Mouse (Mus musculus): Measurements from ENCODE around the gene Calr4. TPM values are rescaled to one million over a fixed set of nuclear protein-coding genes. Genes with fewer than 3 reads are reported as not detected.

The Calr4 gene
- polyA plus RNA-seq, 1 experiment from 2014 or later, result 0.11 TPM

DNA sequence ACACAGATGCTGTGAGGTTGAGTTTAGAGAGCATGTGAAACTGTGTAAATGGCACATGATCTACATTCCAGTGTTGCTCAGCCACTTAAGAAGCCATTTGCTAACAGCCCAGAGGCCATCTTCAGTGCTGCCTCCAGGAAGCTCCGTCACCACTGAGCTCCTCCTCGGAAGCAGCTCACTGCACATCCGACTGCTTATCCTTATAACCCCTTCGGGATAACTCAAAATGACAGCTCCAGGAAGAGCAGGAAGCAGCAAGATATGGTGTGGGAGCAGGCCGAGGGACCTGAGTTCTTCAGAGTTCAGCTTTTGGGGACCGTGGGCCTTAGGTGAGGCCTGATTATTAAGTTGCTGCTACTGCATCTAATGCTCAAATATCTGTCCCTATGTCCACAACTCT is 27.8 kb downstream of the Calr4 start:
- 78% methylated on average over 6 of the region's 6 CpGs for WGBS
- Histone ChIP-seq H3K9ac (ENCODE audit: low read length) (no peak overlapping the region), H3K4me2 (no peak overlapping the region), H3K4me3 (ENCODE audit: low read depth, low read length) (no peak overlapping the region), H3K4me1 (ENCODE audit: control insufficient read depth, insufficient read depth, low read length) (no peaks in the 10 kb centered on the region), H3K36me3 (ENCODE audit: control insufficient read depth, insufficient read depth, low read length) (no peaks in the 10 kb centered on the region), H3K9me3 (ENCODE audit: control insufficient read depth, low read length) (no peaks in the 10 kb centered on the region), H3K27me3 (ENCODE audit: control insufficient read depth, insufficient read depth, low read length) (no peaks in the 10 kb centered on the region), H3K27ac (ENCODE audit: low read depth, low read length) (no peak overlapping the region)
- DNase-seq (ENCODE audit: low spot score, missing footprints), result no peak
- no peak for ATAC-seq (ENCODE audit: low FRiP score)

DNA sequence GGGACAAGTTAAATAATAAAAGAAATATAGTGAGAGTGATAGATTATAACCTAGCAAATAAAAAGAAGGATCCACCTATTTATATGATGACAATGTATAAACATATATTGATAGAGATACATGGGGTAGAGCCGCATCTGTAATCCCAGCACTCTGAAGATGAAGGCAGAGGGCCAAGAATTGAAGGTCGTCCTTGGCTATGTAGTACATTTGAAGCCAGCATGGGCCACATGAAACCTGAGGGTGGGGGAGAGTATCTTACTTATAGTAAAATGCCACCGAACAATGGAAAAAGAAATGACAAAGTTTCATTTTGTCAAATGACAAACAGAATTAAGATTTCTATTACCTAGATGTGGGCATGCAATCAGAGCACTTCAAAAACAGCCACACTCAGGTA is 31.8 kb downstream of the Calr4 start:
- 92% methylated on average over 3 of the region's 3 CpGs for WGBS
- no peak for DNase-seq (ENCODE audit: low spot score, missing footprints)
- no peak overlapping the region for H3K27ac ChIP-seq (ENCODE audit: low read depth, low read length)
- H3K9ac ChIP-seq (ENCODE audit: low read length), result no peak overlapping the region
- no peak for ATAC-seq (ENCODE audit: low FRiP score)
- H3K4me2 ChIP-seq, result no peak overlapping the region
- H3K36me3 ChIP-seq (ENCODE audit: control insufficient read depth, insufficient read depth, low read length), result no peaks in the 10 kb centered on the region
- H3K4me1 ChIP-seq (ENCODE audit: control insufficient read depth, insufficient read depth, low read length), result no peaks in the 10 kb centered on the region
- no peak overlapping the region for H3K4me3 ChIP-seq (ENCODE audit: low read depth, low read length)
- H3K9me3 ChIP-seq (ENCODE audit: control insufficient read depth, low read length), result no peaks in the 10 kb centered on the region
- no peaks in the 10 kb centered on the region for H3K27me3 ChIP-seq (ENCODE audit: control insufficient read depth, insufficient read depth, low read length)

DNA sequence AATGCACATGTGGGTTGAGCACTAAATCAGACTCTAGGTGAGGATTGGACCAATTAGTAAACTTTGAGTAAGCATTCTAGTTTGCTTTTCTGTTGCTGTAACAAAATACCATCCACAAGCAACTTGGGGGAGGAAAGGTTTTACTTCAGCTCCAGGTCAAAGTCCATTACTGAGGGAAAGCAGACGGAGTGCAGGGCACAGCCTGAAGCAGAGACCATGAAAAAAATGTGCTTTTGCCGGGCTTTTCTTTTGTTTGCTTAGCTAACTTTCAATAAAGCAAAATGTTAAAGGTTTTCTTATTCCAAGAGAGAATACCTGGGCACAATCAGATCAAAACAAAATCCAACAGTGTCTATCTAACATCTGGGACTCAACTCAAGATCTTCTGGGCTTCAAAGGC is 32.5 kb downstream of the Calr4 start:
- Histone ChIP-seq H3K4me2 (no peak overlapping the region), H3K4me3 (ENCODE audit: low read depth, low read length) (no peak overlapping the region), H3K27ac (ENCODE audit: low read depth, low read length) (no peak overlapping the region), H3K27me3 (ENCODE audit: control insufficient read depth, insufficient read depth, low read length) (no peaks in the 10 kb centered on the region), H3K36me3 (ENCODE audit: control insufficient read depth, insufficient read depth, low read length) (no peaks in the 10 kb centered on the region), H3K9me3 (ENCODE audit: control insufficient read depth, low read length) (no peaks in the 10 kb centered on the region), H3K9ac (ENCODE audit: low read length) (no peak overlapping the region), H3K4me1 (ENCODE audit: control insufficient read depth, insufficient read depth, low read length) (no peaks in the 10 kb centered on the region)
- no peak for ATAC-seq (ENCODE audit: low FRiP score)
- WGBS, result 75% methylated on average over 2 of the region's 2 CpGs
- no peak for DNase-seq (ENCODE audit: low spot score, missing footprints)

DNA sequence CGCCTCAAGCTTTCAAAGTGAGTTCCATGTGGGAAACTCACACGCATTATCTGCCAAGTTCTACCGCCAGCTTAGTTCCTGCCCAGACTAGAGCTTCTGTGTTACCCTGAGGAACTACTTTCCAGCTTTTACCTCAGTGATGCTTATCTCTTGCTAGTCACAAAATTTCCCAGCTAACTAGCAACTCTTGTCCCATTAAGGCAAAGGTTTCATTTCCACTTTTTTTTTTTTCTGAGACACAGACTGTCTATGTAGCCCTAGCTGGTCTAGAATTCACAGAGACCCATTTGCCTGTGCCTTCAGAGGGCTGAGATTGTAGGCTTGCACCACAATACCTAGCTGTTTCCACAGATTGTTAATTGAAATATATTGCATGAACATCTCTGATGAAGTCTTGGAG is 33.2 kb downstream of the Calr4 start:
- Histone ChIP-seq H3K9me3 (ENCODE audit: control insufficient read depth, low read length) (no peaks in the 10 kb centered on the region), H3K27me3 (ENCODE audit: control insufficient read depth, insufficient read depth, low read length) (no peaks in the 10 kb centered on the region), H3K4me1 (ENCODE audit: control insufficient read depth, insufficient read depth, low read length) (no peaks in the 10 kb centered on the region), H3K27ac (ENCODE audit: low read depth, low read length) (no peak overlapping the region), H3K4me2 (no peak overlapping the region), H3K4me3 (ENCODE audit: low read depth, low read length) (no peak overlapping the region), H3K9ac (ENCODE audit: low read length) (no peak overlapping the region), H3K36me3 (ENCODE audit: control insufficient read depth, insufficient read depth, low read length) (no peaks in the 10 kb centered on the region)
- no peak for ATAC-seq (ENCODE audit: low FRiP score)
- no peak for DNase-seq (ENCODE audit: low spot score, missing footprints)
- WGBS, result 85% methylated on average over 3 of the region's 3 CpGs

DNA sequence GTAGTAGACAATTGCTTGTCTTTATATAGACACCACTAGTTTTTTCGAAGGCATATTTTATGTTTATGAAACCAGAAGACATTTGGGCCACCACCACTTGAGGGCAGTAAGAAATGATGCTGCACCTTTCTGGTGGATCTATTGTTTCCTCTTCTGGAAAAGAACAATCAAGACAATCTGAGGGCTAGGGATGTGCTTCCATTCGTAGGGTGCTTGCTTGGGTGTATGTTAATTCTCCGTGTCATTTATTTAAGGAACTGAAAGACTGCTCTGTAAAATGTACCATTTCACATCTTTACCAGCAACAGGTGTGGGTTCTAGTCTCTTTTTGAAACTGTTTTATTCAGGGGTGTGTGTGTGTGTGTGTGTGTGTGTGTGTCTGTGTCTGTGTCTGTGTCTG is 34.6 kb downstream of the Calr4 start:
- H3K9me3 ChIP-seq (ENCODE audit: control insufficient read depth, low read length), result no peaks in the 10 kb centered on the region
- ATAC-seq (ENCODE audit: low FRiP score), result no peak
- 88% methylated on average over 3 of the region's 3 CpGs for WGBS

DNA sequence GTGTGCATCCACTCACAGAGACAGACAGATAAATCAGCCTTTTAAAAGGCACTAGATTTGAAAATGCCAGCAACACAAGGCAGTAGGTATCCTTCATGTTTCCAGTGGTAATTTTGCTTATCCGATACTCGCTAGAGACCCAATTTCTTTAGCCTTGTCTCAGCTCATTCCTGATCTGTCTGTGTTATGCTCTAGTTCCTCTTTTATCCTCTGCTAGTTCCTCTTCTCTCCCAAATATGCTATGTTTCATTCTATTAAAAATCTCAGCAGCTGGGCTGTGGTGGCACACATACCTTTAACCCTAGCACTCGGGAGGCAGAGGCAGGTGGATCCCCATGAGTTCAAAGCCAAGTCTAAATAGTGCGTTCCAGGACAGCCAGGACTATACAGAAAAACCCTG is 37.5 kb downstream of the Calr4 start:
- H3K9ac ChIP-seq (ENCODE audit: low read length), result no peak overlapping the region

More for the DNA sequence above, 34.6 kb downstream of the Calr4 start:
- Histone ChIP-seq H3K27ac (ENCODE audit: low read depth, low read length) (no peak overlapping the region), H3K27me3 (ENCODE audit: control insufficient read depth, insufficient read depth, low read length) (no peaks in the 10 kb centered on the region), H3K36me3 (ENCODE audit: control insufficient read depth, insufficient read depth, low read length) (no peaks in the 10 kb centered on the region), H3K4me1 (ENCODE audit: control insufficient read depth, insufficient read depth, low read length) (no peaks in the 10 kb centered on the region), H3K9ac (ENCODE audit: low read length) (no peak overlapping the region), H3K4me2 (no peak overlapping the region), H3K4me3 (ENCODE audit: low read depth, low read length) (no peak overlapping the region)
- no peak for DNase-seq (ENCODE audit: low spot score, missing footprints)

DNA sequence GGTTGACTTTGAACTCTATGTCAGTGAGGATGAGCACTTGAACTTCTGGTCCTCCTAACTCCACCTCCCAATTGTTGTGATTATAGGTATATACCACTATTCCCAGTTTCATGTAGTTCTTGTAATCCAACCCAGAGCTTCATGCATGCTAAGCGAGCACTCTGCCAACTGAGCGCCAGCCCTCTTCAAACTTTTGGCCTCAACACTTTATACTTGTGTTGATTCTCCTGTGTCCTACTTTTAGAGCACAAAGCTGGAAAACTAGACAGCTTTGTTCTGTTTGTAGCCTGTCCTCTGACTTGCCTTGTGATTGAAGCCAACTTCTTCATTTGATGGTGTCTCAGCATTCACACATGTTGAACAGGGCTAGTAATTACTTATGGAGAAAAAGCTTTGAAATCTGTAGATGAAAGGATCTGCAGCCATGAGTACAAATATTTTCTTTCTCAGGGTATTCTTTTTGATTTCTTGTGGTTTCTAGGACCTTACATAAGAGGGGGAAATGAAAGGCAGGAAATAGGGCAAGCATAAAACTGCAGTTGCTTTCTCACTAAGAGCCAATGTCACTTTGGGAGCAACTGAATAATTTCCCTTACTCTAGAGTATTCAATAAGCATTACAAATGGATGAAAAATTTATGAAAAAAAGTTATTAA is 39.4 kb downstream of the Calr4 start:
- 90% methylated on average over 2 of the region's 2 CpGs for WGBS
- ATAC-seq (ENCODE audit: low FRiP score) (no peak), DNase-seq (ENCODE audit: low spot score, missing footprints) (no peak)
- Histone ChIP-seq H3K9me3 (ENCODE audit: control insufficient read depth, low read length) (no peaks in the 10 kb centered on the region), H3K27ac (ENCODE audit: low read depth, low read length) (no peak overlapping the region), H3K4me3 (ENCODE audit: low read depth, low read length) (no peak overlapping the region), H3K4me1 (ENCODE audit: control insufficient read depth, insufficient read depth, low read length) (no peaks in the 10 kb centered on the region), H3K4me2 (no peak overlapping the region), H3K27me3 (ENCODE audit: control insufficient read depth, insufficient read depth, low read length) (no peaks in the 10 kb centered on the region), H3K9ac (ENCODE audit: low read length) (no peak overlapping the region), H3K36me3 (ENCODE audit: control insufficient read depth, insufficient read depth, low read length) (no peaks in the 10 kb centered on the region)

More for the DNA sequence above, 37.5 kb downstream of the Calr4 start:
- Histone ChIP-seq H3K36me3 (ENCODE audit: control insufficient read depth, insufficient read depth, low read length) (no peaks in the 10 kb centered on the region), H3K9me3 (ENCODE audit: control insufficient read depth, low read length) (no peaks in the 10 kb centered on the region), H3K4me1 (ENCODE audit: control insufficient read depth, insufficient read depth, low read length) (no peaks in the 10 kb centered on the region), H3K4me2 (no peak overlapping the region), H3K4me3 (ENCODE audit: low read depth, low read length) (no peak overlapping the region), H3K27ac (ENCODE audit: low read depth, low read length) (no peak overlapping the region), H3K27me3 (ENCODE audit: control insufficient read depth, insufficient read depth, low read length) (no peaks in the 10 kb centered on the region)
- 93% methylated on average over 4 of the region's 4 CpGs for WGBS
- DNase-seq (ENCODE audit: low spot score, missing footprints) (no peak), ATAC-seq (ENCODE audit: low FRiP score) (no peak)

DNA sequence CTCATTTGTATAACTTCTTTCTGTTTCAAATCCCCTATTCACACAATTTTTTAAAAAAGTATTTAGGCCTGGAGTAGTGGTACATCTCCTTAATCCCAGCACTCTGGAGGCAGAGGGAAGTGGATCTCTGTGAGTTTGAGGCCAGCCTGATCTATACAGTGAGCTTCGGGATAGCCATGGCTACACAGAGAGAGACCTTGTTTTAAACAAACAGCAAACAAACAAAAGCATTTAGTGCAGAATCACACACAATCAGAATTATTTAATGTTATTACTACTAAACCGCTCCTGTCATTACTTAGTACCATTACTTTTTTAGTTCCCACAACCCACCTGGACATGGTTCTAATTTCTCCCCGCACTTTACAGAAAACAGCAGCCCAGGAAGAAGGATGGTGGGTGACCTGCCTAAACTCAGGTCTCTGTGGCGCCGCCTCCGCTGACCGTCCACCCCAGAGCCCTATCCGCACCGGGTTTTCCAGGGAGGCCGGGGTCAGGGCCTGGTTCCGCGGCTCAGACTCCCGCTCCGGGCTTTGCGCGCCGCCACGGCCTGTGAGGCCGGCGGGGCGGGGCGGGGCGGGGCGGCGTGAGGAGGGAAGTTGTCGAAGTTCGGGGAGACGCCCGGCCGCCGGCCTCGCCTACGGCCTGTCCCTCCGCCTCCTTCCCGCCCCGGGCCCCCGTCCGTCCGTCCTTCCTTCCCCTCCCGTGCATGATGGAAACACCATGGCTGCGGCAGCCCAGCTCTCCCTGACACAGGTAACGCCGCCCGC is 45.6 kb downstream of the Calr4 start, which contains the start of gene Eps15:
Gene Eps15, plus strand, starts transcription at position 580 of the 770 bp plus-strand sequence.
- ATAC-seq (ENCODE audit: low FRiP score), result peak; percentile 95
- Histone ChIP-seq H3K4me1 (ENCODE audit: control insufficient read depth, insufficient read depth, low read length) (no peaks in the 10 kb centered on the region), H3K27ac (ENCODE audit: low read depth, low read length) (no peak within 1 kb of the TSS; the same call in 1 of the 2 replicates), H3K4me3 (ENCODE audit: low read depth, low read length) (peak within 1 kb of the TSS; percentile 87), H3K27me3 (ENCODE audit: control insufficient read depth, insufficient read depth, low read length) (peaks cover 5% of the 10 kb centered on the region; the same call in 1 of the 2 replicates), H3K9ac (ENCODE audit: low read length) (peak within 1 kb of the TSS; percentile 79), H3K4me2 (peak within 1 kb of the TSS; percentile 91), H3K9me3 (ENCODE audit: control insufficient read depth, low read length) (no peaks in the 10 kb centered on the region), H3K36me3 (ENCODE audit: control insufficient read depth, insufficient read depth, low read length) (no peaks in the 10 kb centered on the region)
- DNase-seq (ENCODE audit: low spot score, missing footprints), result peak; percentile 99
- WGBS, result 3% methylated on average over 35 of the region's 44 CpGs

DNA sequence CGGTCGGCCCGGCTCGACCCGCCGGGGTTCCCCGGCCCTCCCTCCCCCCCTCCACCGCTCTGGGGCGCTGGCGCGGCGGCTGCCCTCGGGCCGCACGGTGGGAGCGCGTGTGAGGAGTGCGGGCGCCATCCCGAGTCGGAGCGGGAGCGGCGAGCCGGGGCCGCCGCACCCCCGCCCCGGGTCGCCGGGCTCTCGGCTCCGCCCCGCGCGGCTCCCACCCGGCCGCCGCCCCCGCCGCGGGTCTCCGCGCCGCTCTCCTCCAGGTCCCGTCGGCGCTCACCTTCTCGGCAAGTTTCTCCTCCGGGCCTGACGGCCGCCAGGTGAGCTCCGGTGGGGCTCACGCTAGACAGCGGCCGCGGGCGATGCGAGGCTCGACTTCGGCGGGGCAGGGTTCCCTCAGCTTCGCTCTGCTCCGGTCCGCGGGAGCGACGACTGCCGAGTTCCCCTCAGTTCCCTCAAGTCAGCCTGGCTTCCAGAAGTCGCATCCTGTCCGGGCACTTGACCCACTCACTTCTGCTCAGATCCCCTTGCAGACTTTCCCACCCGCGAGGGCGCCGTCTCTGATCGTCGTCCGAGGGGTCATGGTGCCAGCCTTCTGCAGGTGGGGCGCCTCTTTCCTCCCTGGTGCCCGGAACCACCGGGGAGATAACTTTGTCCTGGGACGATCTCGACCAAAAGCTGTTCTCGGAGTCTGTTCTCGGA is 46.3 kb downstream of the Calr4 start:
- Histone ChIP-seq H3K4me1 (ENCODE audit: control insufficient read depth, insufficient read depth, low read length) (no peaks in the 10 kb centered on the region), H3K4me2 (peak overlapping the region; percentile 91), H3K27ac (ENCODE audit: low read depth, low read length) (no peak overlapping the region; the same call in 1 of the 2 replicates), H3K4me3 (ENCODE audit: low read depth, low read length) (peak overlapping the region; percentile 87), H3K9me3 (ENCODE audit: control insufficient read depth, low read length) (no peaks in the 10 kb centered on the region), H3K27me3 (ENCODE audit: control insufficient read depth, insufficient read depth, low read length) (peaks cover 5% of the 10 kb centered on the region; the same call in 1 of the 2 replicates), H3K9ac (ENCODE audit: low read length) (peak overlapping the region; percentile 79), H3K36me3 (ENCODE audit: control insufficient read depth, insufficient read depth, low read length) (no peaks in the 10 kb centered on the region)
- DNase-seq (ENCODE audit: low spot score, missing footprints) (peak; percentile 94), ATAC-seq (ENCODE audit: low FRiP score) (peak; percentile 90)
- under 1% methylated on average over 71 of the region's 85 CpGs for WGBS

All from midbrain, embryonic 11.5 days (tissue).